Mouse (Mus musculus): ENCODE results near the gene Klhl31.

Gene Klhl31

GRCm38 (mm10) chr9:77636450-77636951, at the start of gene Klhl31:
Gene Klhl31 (plus strand): TSS chr9:77636500.
- peak; percentile 92 for DNase-seq (ENCODE audit: low read depth, low spot score)

GRCm38 (mm10) chr9:77586806-77587591, 49.3 kb upstream of the Klhl31 start:
- no peak for DNase-seq (ENCODE audit: low read depth, low spot score)

DNA sequence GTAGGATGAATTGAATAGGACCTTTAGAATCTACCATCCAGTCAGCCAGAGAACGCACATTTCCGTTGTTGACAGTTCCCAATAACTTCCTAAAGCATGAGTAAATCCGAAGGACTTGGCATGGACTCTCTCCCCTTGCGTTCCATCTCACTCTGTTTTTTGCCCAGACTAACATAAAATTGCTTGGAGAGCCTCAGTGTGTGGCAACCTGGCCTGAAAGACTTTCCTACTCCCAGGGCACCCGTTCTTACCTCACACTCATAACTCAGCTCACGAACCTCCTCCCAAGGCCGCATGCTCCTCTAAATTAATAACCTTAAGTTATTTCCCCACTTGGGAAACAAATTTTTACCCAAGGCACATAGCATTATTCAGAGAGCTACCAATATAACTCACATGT, 48.7 kb upstream of the Klhl31 start:
- no peak for DNase-seq (ENCODE audit: low read depth, low spot score)

DNA sequence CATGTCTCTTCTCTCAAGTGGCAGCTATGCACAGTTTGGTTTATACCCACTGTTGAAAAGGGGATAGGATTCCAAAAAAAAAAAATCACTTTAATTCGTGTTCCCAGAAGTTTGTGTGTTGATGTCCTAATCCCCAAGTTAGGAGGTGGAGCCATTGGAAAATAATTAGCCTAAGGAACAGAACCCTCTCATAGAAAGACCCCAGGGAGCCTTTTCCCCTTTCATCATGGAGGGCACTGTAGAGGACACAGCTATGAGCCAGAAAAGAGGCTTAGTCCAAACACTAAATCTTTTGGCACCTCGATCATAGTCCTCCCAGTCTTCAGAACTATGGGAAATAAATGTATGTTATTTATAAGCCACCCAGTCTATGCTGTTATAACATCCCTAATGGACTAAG, 46.8 kb upstream of the Klhl31 start:
- no peak for DNase-seq (ENCODE audit: low read depth, low spot score)

- no peak for DNase-seq (ENCODE audit: low read depth, low spot score)
Observed at GRCm38 (mm10) chr9:77592423-77592822, 43.9 kb upstream of the Klhl31 start.

- DNase-seq (ENCODE audit: low read depth, low spot score) = no peak
Observed at GRCm38 (mm10) chr9:77595006-77595626, 41.2 kb upstream of the Klhl31 start.

- peak; percentile 68 for DNase-seq (ENCODE audit: low read depth, low spot score)
Observed at GRCm38 (mm10) chr9:77596355-77596754, 39.9 kb upstream of the Klhl31 start.

GRCm38 (mm10) chr9:77598560-77598959, 37.7 kb upstream of the Klhl31 start:
- no peak for DNase-seq (ENCODE audit: low read depth, low spot score)

DNA sequence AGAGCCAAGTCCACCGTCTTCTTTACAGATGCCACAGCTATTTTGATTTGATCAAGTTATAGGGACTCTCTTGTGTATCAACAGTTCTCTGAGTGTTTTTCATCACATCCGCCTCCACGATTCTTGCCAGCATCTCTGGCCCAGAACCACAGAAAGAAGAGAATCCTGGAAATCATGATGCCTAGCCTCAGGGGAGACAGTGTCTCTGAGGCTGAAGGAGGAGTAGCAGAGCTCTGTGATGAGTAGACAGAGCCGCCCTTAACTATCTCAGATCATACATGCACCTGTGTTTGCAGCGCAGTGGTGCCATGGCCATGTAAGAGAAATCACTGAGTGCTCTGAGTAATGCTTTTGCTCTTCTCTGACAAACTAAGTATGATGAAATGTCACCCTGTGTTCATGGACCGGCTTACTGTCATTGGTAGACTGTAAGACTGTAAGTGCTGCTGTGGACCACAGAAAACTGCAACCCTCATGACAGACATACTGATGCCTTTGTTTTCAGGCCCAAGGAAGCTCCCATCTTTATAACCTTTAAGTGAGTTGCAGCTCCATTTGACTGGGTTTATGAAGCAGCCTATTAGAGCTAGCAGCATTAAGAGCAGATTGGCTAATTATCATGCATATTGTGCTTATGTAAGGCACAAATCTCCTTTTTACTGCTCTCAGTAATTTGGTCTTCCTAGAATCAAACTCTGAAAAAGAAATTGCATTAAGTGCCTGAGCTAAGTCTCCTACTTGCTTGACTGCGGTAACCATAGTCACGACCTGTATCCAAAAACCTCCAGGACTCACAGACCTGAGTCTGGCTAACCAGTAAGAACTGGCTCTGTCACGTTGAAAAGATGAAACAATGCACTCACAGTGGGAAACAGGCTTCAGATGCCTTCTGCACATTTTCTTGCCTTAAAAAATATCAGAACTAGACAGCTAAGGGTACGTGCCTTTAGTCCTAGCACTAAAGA, 33.7 kb upstream of the Klhl31 start:
- no peak for DNase-seq (ENCODE audit: low read depth, low spot score)

- no peak for DNase-seq (ENCODE audit: low read depth, low spot score)
Observed at GRCm38 (mm10) chr9:77603965-77604509, 32.3 kb upstream of the Klhl31 start.

DNA sequence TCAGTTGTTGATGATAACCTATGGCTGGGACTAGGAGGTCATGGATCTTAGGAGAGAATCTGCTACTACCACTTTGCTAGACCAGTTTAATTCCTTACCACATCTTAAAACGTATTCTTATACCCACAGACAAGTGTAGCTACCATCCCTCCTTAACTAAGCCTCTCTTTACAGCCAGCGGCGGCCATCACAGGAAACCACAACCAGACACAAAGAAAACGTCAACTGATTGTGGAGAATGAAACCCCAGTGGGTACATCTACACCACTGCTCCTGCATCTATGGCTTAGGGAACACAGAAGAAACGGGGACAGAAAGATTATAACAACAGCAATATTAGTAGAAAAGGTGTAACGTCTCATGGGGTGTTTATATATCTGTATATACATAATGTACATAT, 29.0 kb upstream of the Klhl31 start:
- no peak for DNase-seq (ENCODE audit: low read depth, low spot score)

GRCm38 (mm10) chr9:77607840-77608239, 28.5 kb upstream of the Klhl31 start:
- DNase-seq (ENCODE audit: low read depth, low spot score) = no peak

DNA sequence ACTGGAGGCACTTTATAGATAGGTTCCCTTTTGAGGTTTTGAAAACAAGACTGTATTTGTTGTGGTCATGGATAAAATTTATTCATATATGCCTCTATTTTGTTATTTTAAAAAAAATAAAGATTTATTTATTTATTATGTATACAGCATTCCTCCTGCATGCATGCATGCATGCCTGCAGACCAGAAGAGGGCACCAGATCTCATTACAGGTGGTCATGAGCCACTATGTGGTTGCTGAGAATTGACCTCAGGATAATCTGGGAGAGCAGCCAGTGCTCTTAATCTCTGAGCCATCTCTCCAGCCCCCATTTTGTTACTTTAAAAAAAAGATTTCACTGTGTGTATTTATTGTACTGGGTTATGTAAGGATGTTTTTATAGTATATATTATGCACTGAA, 25.5 kb upstream of the Klhl31 start:
- peak; percentile 47 for DNase-seq (ENCODE audit: low read depth, low spot score)

GRCm38 (mm10) chr9:77612349-77612748, 24.0 kb upstream of the Klhl31 start:
- DNase-seq (ENCODE audit: low read depth, low spot score) = no peak

GRCm38 (mm10) chr9:77615868-77616267, 20.4 kb upstream of the Klhl31 start:
- peak; percentile 56 for DNase-seq (ENCODE audit: low read depth, low spot score)

- DNase-seq (ENCODE audit: low read depth, low spot score) = no peak
Observed at GRCm38 (mm10) chr9:77616796-77617195, 19.5 kb upstream of the Klhl31 start.

DNA sequence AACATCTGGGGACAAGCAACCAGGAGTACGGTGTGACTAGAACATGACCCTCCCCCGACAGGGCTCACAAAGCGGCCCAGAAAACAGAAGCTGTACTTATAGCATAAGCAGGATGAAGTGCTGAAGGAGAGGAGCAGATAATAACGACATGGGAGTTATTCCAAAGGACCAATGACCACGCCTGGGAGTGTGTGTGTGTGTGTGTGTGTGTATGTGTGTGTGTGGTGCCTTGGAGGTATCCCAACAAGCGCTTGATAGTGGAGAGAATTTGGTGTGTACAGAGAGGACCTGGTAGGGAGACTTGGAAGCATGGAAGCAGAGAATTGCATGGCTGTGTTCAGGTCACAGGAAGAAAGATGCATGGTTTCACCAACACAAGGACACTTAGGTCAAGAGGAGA, 18.5 kb upstream of the Klhl31 start:
- no peak for DNase-seq (ENCODE audit: low read depth, low spot score)

- peak; percentile 79 for DNase-seq (ENCODE audit: low read depth, low spot score)
Observed at GRCm38 (mm10) chr9:77618392-77618791, 17.9 kb upstream of the Klhl31 start.

DNA sequence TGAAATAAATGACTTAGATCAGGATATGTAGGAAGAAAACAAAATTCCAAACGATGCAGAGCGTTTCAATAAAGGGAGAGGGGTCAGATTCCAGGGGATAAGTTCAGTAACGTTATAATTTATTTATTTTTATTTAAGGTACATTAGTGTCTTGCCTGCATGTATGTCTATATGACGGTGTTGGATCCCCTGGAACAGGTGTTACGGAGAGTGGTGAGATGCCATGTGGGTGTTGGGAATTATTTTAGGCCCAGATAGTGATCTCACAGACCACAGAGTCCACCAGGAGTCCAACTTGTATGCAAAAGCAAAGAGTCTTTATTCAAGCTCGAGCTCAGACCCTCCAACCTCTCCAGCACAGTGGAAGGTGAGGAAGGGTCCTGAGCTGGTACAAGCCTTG, 16.2 kb upstream of the Klhl31 start:
- DNase-seq (ENCODE audit: low read depth, low spot score) = no peak

DNA sequence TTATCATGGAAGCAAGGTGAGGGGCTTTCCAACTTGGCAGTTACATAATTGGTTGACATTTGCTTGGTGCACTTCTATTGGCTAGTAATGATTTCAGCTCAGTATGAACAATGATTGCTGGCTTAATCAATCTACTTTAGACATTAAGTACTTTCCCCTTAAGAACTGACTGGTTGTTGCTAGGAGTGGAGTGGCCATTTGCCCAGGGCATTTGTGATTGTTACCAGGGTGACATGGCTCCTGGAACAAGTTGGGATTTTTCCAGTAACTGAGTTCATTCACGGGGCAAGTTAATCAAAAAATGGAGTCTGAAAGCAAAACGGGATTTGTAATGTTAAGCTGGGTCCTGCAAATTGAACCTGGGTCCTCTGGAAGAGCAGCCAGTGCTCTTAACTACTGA, 15.8 kb upstream of the Klhl31 start:
- DNase-seq (ENCODE audit: low read depth, low spot score) = no peak

GRCm38 (mm10) chr9:77622874-77623273, 13.4 kb upstream of the Klhl31 start:
- DNase-seq (ENCODE audit: low read depth, low spot score) = no peak

Data from skeletal muscle tissue, adult 2 months (tissue).